Mouse (Mus musculus) lung, postnatal 4 days (tissue): ENCODE measurements around the gene Gm9837.
"Not testable (repeated sequence)": the region's sequence is repeated elsewhere in the genome, so short reads cannot be mapped to it uniquely, and the experiment has no call there.

Source experiments
- DNase-seq, 2 experiments: peaks; one replicate each; pipeline ENCODE4 v3.0.0; 2021

Gene Gm9837

GRCm38 (mm10) chr11:53452396-53452795 is 17.9 kb downstream of the Gm9837 start:
- no peak for DNase-seq

- no peak for DNase-seq
These were observed 18.9 kb downstream of the Gm9837 start for GRCm38 (mm10) chr11:53451361-53451760.

DNA sequence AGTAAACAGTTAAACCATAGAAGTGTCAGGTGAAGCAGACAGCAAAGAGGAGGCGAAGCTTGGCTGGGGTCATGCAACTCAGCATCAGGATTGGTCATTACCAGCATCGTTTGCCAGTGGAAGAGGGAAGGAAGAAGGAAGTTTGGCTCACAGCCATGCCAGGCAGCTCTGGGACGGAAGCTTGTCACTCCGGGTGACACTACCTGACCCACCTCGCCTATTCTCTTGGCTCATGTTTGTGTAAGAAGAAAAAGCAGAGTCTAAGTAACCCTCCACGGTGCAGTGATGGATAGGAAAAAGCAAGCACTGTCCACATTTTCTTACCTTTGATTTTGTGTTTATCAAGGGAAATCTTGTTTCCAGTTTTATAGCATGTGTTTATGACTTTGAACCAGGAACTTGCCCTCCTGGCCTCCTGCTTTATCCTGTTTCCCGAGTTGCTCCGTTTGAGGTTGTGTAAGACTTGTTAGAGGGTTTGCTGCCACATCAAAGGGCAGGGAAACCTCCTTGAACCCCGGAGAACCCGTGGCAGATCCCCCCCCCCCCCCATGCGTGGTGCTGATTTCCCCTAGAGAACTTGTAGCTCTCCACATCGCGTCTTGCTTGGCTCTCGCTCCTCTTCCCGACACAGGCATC is 20.1 kb downstream of the Gm9837 start:
- peak in 1 of 2 experiments; percentile 28 for DNase-seq

DNA sequence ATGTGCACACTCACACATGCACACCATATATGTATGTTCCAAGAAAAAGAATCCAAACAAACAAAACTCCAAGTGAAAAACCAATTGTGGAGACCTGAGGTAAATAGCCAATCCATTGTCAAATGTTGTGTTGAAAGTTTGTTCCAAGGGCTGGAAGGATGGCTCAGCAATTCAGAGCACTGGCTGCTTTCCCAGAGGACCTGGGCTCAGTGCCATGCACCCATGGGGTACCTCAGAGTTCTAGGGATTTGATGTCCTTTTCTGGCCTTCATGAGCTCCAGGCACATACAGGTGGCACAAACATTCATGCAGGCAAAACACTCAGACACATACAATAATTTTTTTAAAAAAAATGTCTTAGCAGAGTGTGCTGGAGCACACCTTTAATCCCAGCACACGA is 21.8 kb downstream of the Gm9837 start:
- DNase-seq, result no peak

- DNase-seq, result no peak
These were observed 22.3 kb downstream of the Gm9837 start for GRCm38 (mm10) chr11:53447996-53448395.

DNA sequence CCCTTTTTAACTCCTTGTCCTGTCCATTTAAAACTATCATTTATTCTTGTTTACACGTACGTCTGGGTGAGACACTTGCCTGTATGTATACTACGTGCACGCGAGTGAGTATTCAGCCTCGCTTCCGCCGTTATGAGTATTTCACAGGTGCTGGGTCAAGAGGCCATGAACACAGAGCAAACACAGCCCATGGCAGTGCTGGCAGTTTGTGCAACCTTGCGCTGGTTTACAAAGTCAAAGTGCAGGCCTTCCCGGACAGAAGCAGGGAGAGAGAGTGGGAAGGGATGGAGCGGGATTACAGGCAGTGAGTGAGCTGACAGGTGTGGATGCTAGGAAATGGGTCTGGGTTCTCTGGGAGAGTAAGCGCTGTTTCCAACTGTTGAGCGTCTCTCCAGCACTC is 24.1 kb downstream of the Gm9837 start:
- DNase-seq, result no peak

DNA sequence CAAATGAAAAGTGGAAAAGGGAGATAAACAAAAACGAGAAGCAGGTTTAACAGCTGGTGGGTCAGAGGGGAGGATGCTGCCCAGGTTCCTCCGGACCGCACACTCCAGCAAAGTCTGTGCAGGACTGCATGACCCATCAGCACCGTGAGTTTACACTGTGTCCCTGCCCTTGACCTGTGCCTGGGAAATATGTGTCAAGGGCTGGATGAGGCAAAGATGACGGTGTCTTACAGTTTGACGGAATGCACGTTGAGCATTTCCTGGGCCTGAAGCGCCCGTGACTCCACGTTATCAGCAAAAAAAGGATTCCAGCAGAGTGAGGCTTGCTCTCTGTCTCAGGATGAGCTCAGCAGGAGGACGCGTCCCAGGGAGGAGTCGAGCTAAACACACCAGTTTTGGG is 24.7 kb downstream of the Gm9837 start:
- DNase-seq, result no peak

GRCm38 (mm10) chr11:53443861-53444260 is 26.4 kb downstream of the Gm9837 start:
- peak in 1 of 2 experiments; percentile 61 for DNase-seq

- DNase-seq, result no peak
These were observed 28.4 kb downstream of the Gm9837 start for GRCm38 (mm10) chr11:53441921-53442320.

GRCm38 (mm10) chr11:53436338-53436737 is 33.9 kb downstream of the Gm9837 start:
- DNase-seq, result no peak

DNA sequence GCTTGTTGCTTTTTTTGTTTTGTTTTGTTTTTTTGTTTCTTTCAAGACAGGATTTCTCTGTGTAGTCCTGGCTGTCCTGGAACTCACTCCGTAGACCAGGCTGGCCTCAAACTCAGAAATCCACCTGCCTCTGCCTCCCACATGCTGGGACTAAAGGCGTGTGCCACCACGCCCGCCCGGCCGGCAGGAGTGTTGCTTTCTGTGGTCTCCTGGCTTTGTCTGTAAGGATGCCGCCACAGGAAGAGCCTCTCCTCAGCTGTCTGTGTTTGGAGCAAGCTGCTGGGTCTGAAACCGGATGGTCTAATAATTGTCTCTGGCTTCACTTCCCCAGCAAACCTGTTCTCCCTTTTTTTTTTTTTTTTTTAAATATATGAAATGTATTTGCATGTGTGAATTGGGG is 34.8 kb downstream of the Gm9837 start:
- no peak for DNase-seq

- no peak for DNase-seq
These were observed 37.2 kb downstream of the Gm9837 start for GRCm38 (mm10) chr11:53433057-53433456.

- no peak for DNase-seq
These were observed 38.8 kb downstream of the Gm9837 start for GRCm38 (mm10) chr11:53431347-53432056.

DNA sequence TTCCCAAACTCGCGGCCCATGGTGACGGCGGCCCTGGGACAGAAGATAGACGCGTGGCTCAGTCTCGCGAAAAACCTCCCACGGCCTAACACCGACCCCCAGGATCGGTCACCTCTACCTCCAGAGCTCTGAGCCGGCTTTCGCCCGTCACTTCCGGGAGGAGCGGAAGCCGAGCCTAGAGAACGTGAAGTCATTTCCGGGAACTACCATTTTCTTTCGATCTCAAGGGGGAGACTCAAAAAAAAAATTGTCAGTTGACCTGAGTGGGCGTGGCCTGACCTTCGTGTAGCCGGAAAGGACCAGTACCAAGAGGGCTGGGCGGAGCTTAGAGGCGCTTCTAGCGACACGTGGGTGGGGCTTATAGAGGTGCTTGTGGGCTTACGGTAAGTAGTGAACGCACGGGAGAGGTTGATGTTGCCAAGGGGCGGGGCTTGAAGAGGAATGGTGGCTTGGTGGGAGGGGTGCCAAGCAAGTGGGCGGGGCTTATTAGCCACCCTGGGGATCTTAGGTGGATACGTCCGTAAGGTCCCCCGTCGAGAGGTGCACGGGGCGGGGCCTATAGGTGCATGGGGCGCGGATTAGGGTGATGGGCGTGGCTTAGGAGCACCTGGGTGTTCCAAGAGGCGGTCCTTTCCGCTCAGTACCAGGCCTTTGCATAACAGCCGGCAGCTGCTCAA is 39.5 kb downstream of the Gm9837 start, which contains the start of the genes Uqcrq and Gdf9:
Gene Uqcrq (minus strand): TSS at position 162 of the 677 bp plus-strand sequence.
Gene Gdf9 (plus strand): TSS at position 354 of the 677 bp plus-strand sequence.
- peak; percentile 99 for DNase-seq

GRCm38 (mm10) chr11:53430300-53430669 is 40.0 kb downstream of the Gm9837 start:
- no peak for DNase-seq

DNA sequence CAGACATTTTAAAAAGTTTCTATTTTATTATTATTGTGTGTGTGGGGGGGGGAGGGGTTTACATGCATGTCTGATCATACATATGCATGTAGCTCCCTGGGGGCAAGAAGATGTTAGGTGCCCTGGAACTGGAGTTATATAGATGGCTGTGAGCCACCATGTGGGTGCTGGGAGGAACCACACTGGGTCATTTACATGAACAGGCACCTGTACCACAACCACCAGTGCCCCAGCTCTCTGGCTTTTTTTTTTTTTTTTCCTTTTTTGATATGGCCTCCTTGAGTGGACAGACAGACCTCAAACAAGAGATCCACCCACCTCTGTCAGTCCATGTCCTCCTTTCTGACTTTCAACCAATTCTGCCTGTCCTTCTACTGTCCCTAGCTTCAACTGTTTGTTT is 41.1 kb downstream of the Gm9837 start:
- no peak for DNase-seq

GRCm38 (mm10) chr11:53428716-53429057 is 41.6 kb downstream of the Gm9837 start:
- DNase-seq, result no peak

GRCm38 (mm10) chr11:53427993-53428715 is 42.1 kb downstream of the Gm9837 start:
- DNase-seq, result no peak

DNA sequence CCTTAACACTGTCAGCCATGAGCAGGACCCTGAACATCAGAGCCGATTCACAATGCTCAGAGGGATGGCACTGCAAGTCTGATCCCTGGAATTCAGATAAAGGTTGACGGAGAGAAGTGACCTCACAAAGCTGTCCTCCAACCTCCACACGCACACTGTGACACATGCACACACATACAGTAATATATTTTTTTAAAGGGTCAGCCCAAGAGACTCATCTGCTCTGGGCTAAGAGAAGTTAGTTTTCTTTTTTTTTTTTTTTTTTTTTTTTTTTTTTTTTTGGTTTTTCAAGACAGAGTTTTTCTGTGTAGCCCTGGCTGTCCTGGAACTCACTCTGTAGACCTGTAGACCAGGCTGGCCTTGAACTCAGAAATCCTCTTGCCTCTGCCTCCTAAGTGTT is 43.4 kb downstream of the Gm9837 start:
- not testable (repeated sequence) for DNase-seq

DNA sequence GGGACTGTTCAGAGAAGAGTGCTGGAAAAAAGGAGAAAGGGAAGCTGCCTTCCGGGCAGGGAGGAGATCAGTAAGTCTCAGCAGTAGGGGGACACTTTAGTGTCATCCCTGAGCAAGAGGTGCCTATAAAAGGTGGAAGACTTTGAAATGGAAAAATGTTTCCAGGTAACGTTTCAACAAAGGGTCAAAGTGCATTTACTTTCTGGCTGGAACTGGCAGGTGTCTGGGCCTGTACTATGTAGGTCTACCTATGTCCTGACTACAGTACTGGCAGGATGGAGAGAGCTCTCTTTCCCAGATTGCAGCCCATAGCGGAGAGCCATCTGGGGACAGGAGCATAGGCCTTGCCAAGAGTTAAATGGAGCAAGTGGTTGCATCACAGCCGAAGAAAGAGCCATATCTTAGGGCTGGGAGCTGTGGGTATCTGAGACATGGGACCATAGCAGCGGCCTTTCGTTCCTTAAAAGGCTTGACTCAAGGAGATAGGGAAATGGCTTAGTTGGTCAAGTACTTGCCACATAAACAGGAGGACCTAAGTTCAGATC is 44.5 kb downstream of the Gm9837 start:
- no peak for DNase-seq

DNA sequence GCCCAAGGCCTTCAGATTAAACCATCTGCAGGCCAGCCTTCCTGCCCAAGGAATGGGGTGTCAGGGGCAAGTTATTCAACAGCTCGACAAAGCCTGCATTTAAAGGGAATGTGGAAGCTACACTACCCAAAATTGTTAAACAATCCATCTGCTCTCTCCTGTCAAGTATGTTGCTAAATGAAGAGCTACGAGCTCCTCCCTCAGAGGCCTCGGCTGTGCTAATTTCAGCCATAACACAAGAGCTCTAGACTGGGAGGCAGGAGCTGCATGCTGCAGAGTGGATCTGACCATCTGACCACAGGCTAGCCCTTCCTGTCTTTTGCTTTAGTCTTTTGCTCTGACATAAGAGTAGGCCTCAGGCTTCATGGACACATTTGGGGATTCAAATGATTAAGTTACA is 45.0 kb downstream of the Gm9837 start:
- DNase-seq, result no peak

DNA sequence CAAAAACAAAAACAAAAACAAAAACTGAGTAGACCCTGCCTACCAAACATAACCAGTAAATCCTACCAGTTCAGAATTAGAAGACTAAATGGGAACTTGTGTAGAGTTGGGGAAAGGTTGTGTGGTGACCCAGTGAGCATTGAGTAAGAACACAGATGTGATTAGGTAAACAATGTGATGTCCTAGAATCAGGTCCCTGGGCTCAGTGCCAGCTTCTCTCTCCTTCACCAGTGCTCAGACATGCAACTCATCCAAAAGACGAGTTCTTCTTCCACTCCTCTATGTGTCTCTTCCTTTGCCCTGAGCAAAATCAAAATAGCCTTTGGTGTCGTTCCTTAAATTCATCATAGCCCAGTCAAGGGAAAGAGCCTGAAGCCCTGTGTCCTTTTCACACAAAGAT is 45.5 kb downstream of the Gm9837 start:
- DNase-seq, result no peak

- no peak for DNase-seq
These were observed 47.2 kb downstream of the Gm9837 start, which contains the start of gene Leap2 for GRCm38 (mm10) chr11:53423036-53423435. Leap2 (minus strand) TSS chr11:53423170.
